8 mouse cellular contexts compared by ENCODE assay signal in the genomic region with DNA sequence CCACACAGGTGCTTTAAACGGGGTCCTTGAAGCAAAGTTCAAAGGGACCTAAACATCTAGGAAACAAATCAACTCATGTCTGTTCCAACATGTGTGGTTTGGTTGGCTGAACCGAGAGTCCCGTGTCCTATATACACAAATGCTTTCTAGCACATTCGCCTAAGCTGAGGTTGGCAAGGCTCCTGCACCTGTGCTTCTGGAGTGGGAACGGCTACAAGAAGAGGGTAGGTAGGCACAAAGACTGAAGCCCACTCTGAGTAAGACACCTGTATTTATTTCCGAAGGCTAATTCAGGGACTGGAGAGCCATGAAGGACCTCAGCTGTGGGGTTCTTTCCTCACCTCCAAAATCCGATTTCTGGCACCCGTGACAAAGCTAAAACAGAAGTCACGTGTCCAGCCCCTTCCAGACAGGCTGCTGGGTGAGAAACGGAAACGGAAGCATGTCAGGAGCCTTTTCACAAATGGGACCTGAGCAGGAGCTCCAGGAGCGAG. TPM values are rescaled to one million over a fixed set of nuclear protein-coding genes. Genes with fewer than 3 reads are reported as not detected.
DNase-seq lines count a peak whose midpoint lies in the region; ATAC-seq lines count a peak whose summit lies in the region.

No protein-coding gene starts in this region.

- no peaks in the 10 kb centered on the region for H3K36me3 ChIP-seq in kidney, embryonic 15.5 days
- H3K36me3 ChIP-seq in embryonic facial prominence, embryonic 12.5 days: no peaks in the 10 kb centered on the region
- no peaks in the 10 kb centered on the region for H3K36me3 ChIP-seq in heart, embryonic 12.5 days
- no peaks in the 10 kb centered on the region for H3K36me3 ChIP-seq in limb, embryonic 13.5 days

- H3K27me3 ChIP-seq in kidney, embryonic 15.5 days: no peaks in the 10 kb centered on the region
- H3K27me3 ChIP-seq in embryonic facial prominence, embryonic 12.5 days: no peaks in the 10 kb centered on the region
- no peaks in the 10 kb centered on the region for H3K27me3 ChIP-seq in heart, embryonic 12.5 days (replicated peaks)
- H3K27me3 ChIP-seq in limb, embryonic 13.5 days: no peaks in the 10 kb centered on the region

- ATAC-seq in kidney, embryonic 15.5 days (replicated peaks; ENCODE audit: low FRiP score): no peak
- ATAC-seq in embryonic facial prominence, embryonic 12.5 days (ENCODE audit: insufficient number of reproducible peaks, insufficient read depth, low FRiP score, low TSS enrichment): no peak
- no peak for ATAC-seq in heart, embryonic 12.5 days (ENCODE audit: insufficient number of reproducible peaks, low FRiP score)
- no peak for ATAC-seq in limb, embryonic 13.5 days (ENCODE audit: low FRiP score, low read depth)
- no peak for ATAC-seq in activated CD4-positive, CD25-positive, alpha-beta regulatory T cell, adult 4 months

- 68% methylated on average over 12 of the region's 12 CpGs for WGBS in kidney, embryonic 15.5 days
- 63% methylated on average over 12 of the region's 12 CpGs for WGBS in embryonic facial prominence, embryonic 12.5 days
- 68% methylated on average over 12 of the region's 12 CpGs for WGBS in heart, embryonic 12.5 days
- WGBS in limb, embryonic 13.5 days: 65% methylated on average over 12 of the region's 12 CpGs

- no peak overlapping the region for H3K9ac ChIP-seq in kidney, embryonic 15.5 days
- no peak overlapping the region for H3K9ac ChIP-seq in embryonic facial prominence, embryonic 12.5 days
- no peak overlapping the region for H3K9ac ChIP-seq in heart, embryonic 12.5 days
- H3K9ac ChIP-seq in limb, embryonic 13.5 days: no peak overlapping the region

- no peak for DNase-seq in kidney, adult 8-10 months
- no peak for DNase-seq in embryo, embryonic 9.5 days (ENCODE audit: extremely low spot score)
- no peak for DNase-seq in liver

- H3K4me3 ChIP-seq in kidney, embryonic 15.5 days (replicated peaks): no peak overlapping the region
- H3K4me3 ChIP-seq in embryonic facial prominence, embryonic 12.5 days: no peak overlapping the region
- H3K4me3 ChIP-seq in heart, embryonic 12.5 days: no peak overlapping the region
- H3K4me3 ChIP-seq in limb, embryonic 13.5 days: no peak overlapping the region

- H3K9me3 ChIP-seq in kidney, embryonic 15.5 days (replicated peaks): no peaks in the 10 kb centered on the region
- H3K9me3 ChIP-seq in embryonic facial prominence, embryonic 12.5 days: no peaks in the 10 kb centered on the region
- H3K9me3 ChIP-seq in heart, embryonic 12.5 days (replicated peaks): no peaks in the 10 kb centered on the region
- H3K9me3 ChIP-seq in limb, embryonic 13.5 days: no peaks in the 10 kb centered on the region

- H3K4me1 ChIP-seq in kidney, embryonic 15.5 days: peaks cover 28% of the 10 kb centered on the region
- H3K4me1 ChIP-seq in embryonic facial prominence, embryonic 12.5 days: peaks cover 19% of the 10 kb centered on the region; the same call in 1 of the 2 replicates
- peaks cover 5% of the 10 kb centered on the region; the same call in 1 of the 2 replicates for H3K4me1 ChIP-seq in heart, embryonic 12.5 days (replicated peaks)
- H3K4me1 ChIP-seq in limb, embryonic 13.5 days: peaks cover 13% of the 10 kb centered on the region

- H3K4me2 ChIP-seq in kidney, embryonic 15.5 days: peak overlapping the region; percentile 46
- peak overlapping the region; percentile 25; the same call in 1 of the 2 replicates for H3K4me2 ChIP-seq in embryonic facial prominence, embryonic 12.5 days (replicated peaks)
- 0 out of 2 replicates have a peak overlapping the region, but pooled peaks have one; percentile 9 for H3K4me2 ChIP-seq in heart, embryonic 12.5 days
- H3K4me2 ChIP-seq in limb, embryonic 13.5 days (replicated peaks): 0 out of 2 replicates have a peak overlapping the region, but pooled peaks have one; percentile 27

- H3K27ac ChIP-seq in kidney, embryonic 15.5 days: peak overlapping the region; percentile 45
- no peak overlapping the region for H3K27ac ChIP-seq in embryonic facial prominence, embryonic 12.5 days
- no peak overlapping the region for H3K27ac ChIP-seq in heart, embryonic 12.5 days (ENCODE audit: poor library complexity, severe bottlenecking)
- H3K27ac ChIP-seq in limb, embryonic 13.5 days: no peak overlapping the region

RNA-seq across cellular contexts. Expression of gene Mep1a, which starts 42.8 kb away (rescaled TPM):
- 37.4 TPM in 2 replicates for polyA plus RNA-seq in kidney, embryonic 15.5 days (2015; fragmentation: Nextera tagmentation; extraction: Ambion mirVana)
- polyA plus RNA-seq in embryonic facial prominence, embryonic 12.5 days (2016; fragmentation: Nextera tagmentation; extraction: Ambion mirVana): 0.10 TPM in 1 of 2 replicates, not detected in the other
- not detected in 2 replicates for polyA plus RNA-seq in heart, embryonic 12.5 days (2016; fragmentation: Nextera tagmentation; extraction: Ambion mirVana)
- polyA plus RNA-seq in limb, embryonic 13.5 days (2015; fragmentation: Nextera tagmentation; extraction: Ambion mirVana): not detected in 2 replicates
- not detected for polyA plus RNA-seq in activated CD4-positive, CD25-positive, alpha-beta regulatory T cell, adult 4 months (2017; shearing (Covaris generic))

Comparison
In these comparisons a context has a peak if more than half of its experiments do, and no peak if none do; other contexts are left out.
1. RNA of gene Mep1a, which starts 42.8 kb away (polyA plus RNA-seq): 37.4 TPM in kidney, embryonic 15.5 days; not detected in activated CD4-positive, CD25-positive, alpha-beta regulatory T cell, adult 4 months, not detected in limb, embryonic 13.5 days, 0.10 TPM in embryonic facial prominence, embryonic 12.5 days and not detected in heart, embryonic 12.5 days; every median in the first group is over 10 times any median in the second.
2. Peak in every context shown above with its lines, with median percentiles within 50 percentile points of each other: H3K4me2 ChIP-seq.